Mouse (Mus musculus) Muller cell, postnatal 12 days (primary cell): Measurements from ENCODE around the gene Aqp2.

ENCODE experiments used
- DNase-seq: peaks from one replicate; pipeline ENCODE4 v3.0.0-alpha.2; 2015; ENCODE audit errors: inconsistent ontology term

Gene Aqp2

GRCm38 (mm10) chr15:99590429-99591084 is 11.7 kb downstream of the Aqp2 start, which contains the start of gene Aqp5:
Gene Aqp5 (plus strand): TSS chr15:99590782.
- DNase-seq, result peak; percentile 35

GRCm38 (mm10) chr15:99592177-99592576 is 13.3 kb downstream of the Aqp2 start:
- peak; percentile 87 for DNase-seq

GRCm38 (mm10) chr15:99592877-99593276 is 14.0 kb downstream of the Aqp2 start:
- no peak for DNase-seq

GRCm38 (mm10) chr15:99594951-99595350 is 16.1 kb downstream of the Aqp2 start:
- DNase-seq, result no peak

GRCm38 (mm10) chr15:99596056-99596687 is 17.3 kb downstream of the Aqp2 start:
- peak; percentile 76 for DNase-seq

- DNase-seq, result no peak
Observed at GRCm38 (mm10) chr15:99596841-99597240, 18.0 kb downstream of the Aqp2 start.

- no peak for DNase-seq
Observed at GRCm38 (mm10) chr15:99597596-99597995, 18.7 kb downstream of the Aqp2 start.

- DNase-seq, result no peak
Observed at GRCm38 (mm10) chr15:99599245-99600070, 20.6 kb downstream of the Aqp2 start.

- DNase-seq, result no peak
Observed at GRCm38 (mm10) chr15:99600986-99601822, 22.3 kb downstream of the Aqp2 start, which contains the start of gene Aqp6. Gene Aqp6 (plus strand): TSS chr15:99601400.

- DNase-seq, result no peak
Observed at GRCm38 (mm10) chr15:99601823-99602120, 22.9 kb downstream of the Aqp2 start.

- no peak for DNase-seq
Observed at GRCm38 (mm10) chr15:99602206-99602820, 23.5 kb downstream of the Aqp2 start.

GRCm38 (mm10) chr15:99603216-99603615 is 24.4 kb downstream of the Aqp2 start:
- DNase-seq, result no peak

GRCm38 (mm10) chr15:99605595-99605994 is 26.7 kb downstream of the Aqp2 start:
- DNase-seq, result no peak

GRCm38 (mm10) chr15:99606515-99606914 is 27.7 kb downstream of the Aqp2 start:
- no peak for DNase-seq

- DNase-seq, result peak; percentile 83
Observed at GRCm38 (mm10) chr15:99607388-99608113, 28.7 kb downstream of the Aqp2 start.

GRCm38 (mm10) chr15:99608382-99609125 is 29.7 kb downstream of the Aqp2 start:
- DNase-seq, result no peak

- DNase-seq, result no peak
Observed at GRCm38 (mm10) chr15:99611563-99611962, 32.7 kb downstream of the Aqp2 start.

GRCm38 (mm10) chr15:99614273-99614672 is 35.4 kb downstream of the Aqp2 start:
- no peak for DNase-seq

GRCm38 (mm10) chr15:99614753-99615152 is 35.9 kb downstream of the Aqp2 start:
- peak; percentile 47 for DNase-seq

GRCm38 (mm10) chr15:99615246-99615645 is 36.4 kb downstream of the Aqp2 start:
- peak; percentile 58 for DNase-seq
